Mouse (Mus musculus) spleen, postnatal 10 days (tissue): ENCODE measurements at regions not wholly inside any gene's neighbourhood (a gene's known extent, or its start where the extent isn't known, plus 50 kb on each side); places are given as distances from the start of the nearest gene placed in this dataset.

Experiments used
- DNase-seq, 2 experiments: peaks; one replicate each; pipeline ENCODE4 v3.0.0; 2021 to 2022; ENCODE audit warnings: low spot score in 2 of 2

GRCm38 (mm10) chr1:35827471-35827870, 240.7 kb upstream of the Hs6st1 start:
- no peak for DNase-seq

- no peak for DNase-seq
These were observed 234.0 kb upstream of the Hs6st1 start for GRCm38 (mm10) chr1:35834180-35834579.

GRCm38 (mm10) chr1:35836552-35836951, 231.6 kb upstream of the Hs6st1 start:
- no peak for DNase-seq

- DNase-seq, result no peak
These were observed 229.6 kb upstream of the Hs6st1 start for GRCm38 (mm10) chr1:35838625-35839024.

GRCm38 (mm10) chr1:35839446-35839845, 228.8 kb upstream of the Hs6st1 start:
- DNase-seq, result peak; percentile 18 to 72

GRCm38 (mm10) chr1:35841626-35842025, 226.6 kb upstream of the Hs6st1 start:
- DNase-seq, result no peak

- DNase-seq, result no peak
These were observed 225.5 kb upstream of the Hs6st1 start for GRCm38 (mm10) chr1:35842707-35843106.

GRCm38 (mm10) chr1:35843566-35843965, 224.6 kb upstream of the Hs6st1 start:
- no peak for DNase-seq

- DNase-seq, result peak in 1 of 2 experiments; percentile 38
These were observed 221.8 kb upstream of the Hs6st1 start for GRCm38 (mm10) chr1:35846224-35846936.

- no peak for DNase-seq
These were observed 219.8 kb upstream of the Hs6st1 start for GRCm38 (mm10) chr1:35848160-35848954.

- no peak for DNase-seq
These were observed 218.6 kb upstream of the Hs6st1 start for GRCm38 (mm10) chr1:35849406-35850190.

GRCm38 (mm10) chr1:35850191-35850545, 218.0 kb upstream of the Hs6st1 start:
- DNase-seq, result no peak

- DNase-seq, result no peak
These were observed 217.6 kb upstream of the Hs6st1 start for GRCm38 (mm10) chr1:35850566-35851085.

GRCm38 (mm10) chr1:35851681-35852409, 216.4 kb upstream of the Hs6st1 start:
- no peak for DNase-seq

GRCm38 (mm10) chr1:35853018-35853417, 215.2 kb upstream of the Hs6st1 start:
- no peak for DNase-seq

GRCm38 (mm10) chr1:35855650-35856049, 212.6 kb upstream of the Hs6st1 start:
- DNase-seq, result no peak

GRCm38 (mm10) chr1:35858342-35858741, 209.9 kb upstream of the Hs6st1 start:
- no peak for DNase-seq

- DNase-seq, result no peak
These were observed 207.4 kb upstream of the Hs6st1 start for GRCm38 (mm10) chr1:35860779-35861178.

GRCm38 (mm10) chr1:35862196-35862595, 206.0 kb upstream of the Hs6st1 start:
- no peak for DNase-seq

GRCm38 (mm10) chr1:35862661-35863060, 205.5 kb upstream of the Hs6st1 start:
- DNase-seq, result no peak

- no peak for DNase-seq
These were observed 204.0 kb upstream of the Hs6st1 start for GRCm38 (mm10) chr1:35864246-35864645.
